Mouse (Mus musculus) liver, adult (tissue): ENCODE results near the gene Apoa2.

Source experiments
- GATA4 ChIP-seq: IDR thresholded peaks from 2 replicates; pipeline ENCODE4 v1.6.1; 2014; ENCODE audit warnings: mild to moderate bottlenecking, low read length; ENCODE audit not compliant: insufficient replicate concordance

Gene Apoa2

DNA sequence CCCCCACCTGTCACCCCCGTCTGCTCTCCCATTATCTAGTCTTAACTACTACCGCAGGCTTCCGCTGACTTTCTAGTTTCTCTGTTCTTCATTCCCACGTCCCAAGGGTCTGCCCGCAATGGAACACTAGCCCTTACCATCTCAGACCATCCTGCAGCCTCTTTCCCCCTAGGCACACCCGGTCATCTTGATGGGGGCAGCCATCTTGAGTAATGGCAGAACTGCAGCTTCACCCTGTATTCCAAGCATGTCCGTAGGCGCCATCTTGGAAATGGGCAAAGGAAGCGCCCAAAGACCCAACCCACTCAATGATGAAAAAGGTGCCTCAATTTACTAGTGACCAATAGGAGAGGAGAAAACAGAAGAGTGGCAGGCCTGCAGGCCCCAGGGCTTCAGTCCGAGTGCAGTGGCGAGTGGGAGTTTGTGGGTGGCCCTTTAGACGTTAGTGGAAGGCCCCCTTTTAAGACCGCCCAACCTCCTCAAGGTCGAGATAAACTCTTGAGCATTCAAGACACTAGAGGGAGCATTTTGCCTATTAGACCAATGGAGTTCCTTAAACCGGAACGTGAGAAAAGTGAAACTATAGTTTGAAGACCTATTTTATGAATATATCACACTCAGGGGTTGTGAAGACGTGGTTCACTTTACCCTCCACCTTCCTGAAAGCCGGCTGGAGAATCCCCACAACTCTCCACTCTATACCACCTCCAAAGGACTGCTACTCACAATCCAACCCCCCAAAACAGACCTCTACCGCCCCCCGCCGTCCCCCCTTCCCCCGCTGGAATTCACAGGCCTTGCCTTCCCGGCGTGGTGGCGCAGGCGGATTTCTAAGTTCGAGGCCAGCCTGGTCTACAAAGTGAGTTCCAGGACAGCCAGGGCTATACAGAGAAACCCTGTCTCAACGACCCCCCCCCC, 2.4 kb upstream of the Apoa2 start, which contains the start of gene Tomm40l:
TSS of gene Tomm40l (minus strand) at position 277 of the 918 bp plus-strand sequence.
- peak; percentile 35; the same call in 1 of the 2 replicates for TF ChIP-seq GATA4

- no peak for TF ChIP-seq GATA4
Observed at GRCm38 (mm10) chr1:171223168-171223567, 1.7 kb upstream of the Apoa2 start.

- peak; percentile 98 for TF ChIP-seq GATA4
Observed at GRCm38 (mm10) chr1:171223796-171224195, 1.1 kb upstream of the Apoa2 start.

GRCm38 (mm10) chr1:171226780-171227179, 1.9 kb downstream of the Apoa2 start:
- TF ChIP-seq GATA4 = no peak

- no peak for TF ChIP-seq GATA4
Observed at GRCm38 (mm10) chr1:171227879-171228278, 3.0 kb downstream of the Apoa2 start.

DNA sequence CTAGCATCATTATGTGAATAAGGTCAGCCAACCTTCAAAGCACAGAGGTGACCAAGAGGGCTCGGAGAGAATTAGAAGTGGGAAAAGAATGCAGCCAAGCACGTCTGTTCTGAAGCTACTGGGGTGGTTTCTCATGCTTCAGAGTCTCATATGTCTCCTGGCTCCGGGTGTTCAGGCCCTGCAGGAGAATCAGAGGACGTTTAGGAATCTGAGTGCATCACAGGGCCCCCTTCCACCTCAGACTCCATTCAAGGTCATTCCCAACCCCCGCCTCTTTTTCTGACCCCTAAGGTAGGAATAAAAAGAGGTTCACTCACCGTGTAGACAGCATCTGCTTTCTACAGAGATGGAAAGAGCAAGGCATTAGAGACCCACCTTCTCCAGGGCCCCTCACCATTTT, 4.9 kb downstream of the Apoa2 start:
- TF ChIP-seq GATA4 = no peak

DNA sequence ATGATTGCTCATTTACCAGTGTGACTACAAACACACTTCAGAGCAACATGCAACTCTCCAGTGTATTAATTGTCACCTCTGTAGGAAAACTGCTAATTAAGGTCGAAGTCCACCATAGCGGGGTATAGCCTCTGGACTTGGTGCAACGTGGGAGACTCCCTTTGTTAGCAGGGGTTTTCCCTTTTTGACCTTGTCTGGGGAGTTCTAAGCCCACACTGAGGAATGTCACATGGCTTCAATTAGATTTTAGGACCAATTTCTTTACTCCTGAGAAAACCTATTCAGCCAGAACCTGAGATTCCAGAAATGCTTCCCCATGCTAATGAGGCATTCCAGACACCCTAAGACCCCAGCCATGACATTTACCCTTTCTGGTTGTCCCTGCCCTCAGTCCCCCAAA, 5.4 kb downstream of the Apoa2 start:
- TF ChIP-seq GATA4 = no peak

- no peak for TF ChIP-seq GATA4
Observed at GRCm38 (mm10) chr1:171231844-171232243, 7.0 kb downstream of the Apoa2 start.

DNA sequence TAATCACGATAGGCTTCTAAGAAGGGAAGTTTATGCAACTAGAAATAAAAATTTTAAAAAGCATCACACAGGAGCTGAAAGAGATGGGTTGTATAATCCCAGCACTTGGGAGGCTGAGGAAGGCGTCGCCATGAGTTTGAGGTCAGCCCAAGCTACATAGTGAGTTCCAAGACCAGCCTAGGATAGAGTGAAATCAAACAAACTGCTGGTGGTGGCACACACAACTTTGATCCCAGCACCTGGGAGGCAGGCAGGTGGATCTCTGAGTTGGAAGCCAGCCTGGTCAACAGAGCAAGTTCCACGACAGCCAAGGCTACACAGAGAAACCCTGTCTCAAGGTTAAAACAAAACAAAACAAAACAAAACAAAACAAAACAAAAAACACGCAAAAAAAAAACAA, 7.5 kb downstream of the Apoa2 start:
- TF ChIP-seq GATA4 = no peak

- no peak for TF ChIP-seq GATA4
Observed at GRCm38 (mm10) chr1:171232800-171233730, 8.2 kb downstream of the Apoa2 start.

DNA sequence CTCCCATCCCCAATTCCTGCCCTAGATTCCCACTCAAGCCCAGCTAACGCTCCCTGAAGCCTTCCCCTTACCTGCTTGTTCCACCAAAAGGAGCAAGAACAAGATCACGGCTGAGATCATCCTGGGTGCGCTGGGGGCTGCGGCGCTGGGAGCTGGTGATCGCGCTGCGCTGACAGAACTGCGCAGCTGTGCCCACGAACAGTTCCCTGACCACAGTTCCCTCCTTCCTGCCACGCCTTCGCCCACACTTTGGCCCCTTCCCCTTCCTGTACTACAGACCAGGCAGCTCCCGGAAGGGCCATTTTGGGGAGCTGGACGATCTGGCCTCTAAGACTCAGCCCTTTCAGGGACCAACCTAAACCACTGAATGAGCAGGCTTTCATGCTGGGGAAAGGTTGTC, 9.3 kb downstream of the Apoa2 start, which contains the start of gene Fcer1g:
TSS of gene Fcer1g (minus strand) at position 240 of the 400 bp plus-strand sequence.
- TF ChIP-seq GATA4 = no peak

DNA sequence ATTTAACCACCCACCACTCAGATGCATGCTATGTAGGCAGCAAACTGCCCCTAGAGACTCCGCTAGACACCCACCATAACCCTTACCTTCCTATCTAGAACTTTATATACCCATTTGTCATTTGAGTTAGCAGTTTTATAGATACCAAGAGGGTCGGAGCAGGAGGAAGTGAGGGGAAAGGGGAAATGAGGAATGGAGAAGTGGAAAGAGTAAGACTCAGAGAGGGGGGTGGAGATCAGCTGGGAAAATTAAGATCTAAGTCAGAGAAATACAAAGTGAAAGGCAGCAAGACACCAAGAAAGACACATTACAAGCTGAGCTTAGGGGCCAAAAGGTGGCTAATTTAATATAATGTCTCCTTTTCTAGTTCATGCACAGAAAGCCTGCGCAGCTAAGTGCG, 9.7 kb downstream of the Apoa2 start:
- TF ChIP-seq GATA4 = no peak

GRCm38 (mm10) chr1:171235791-171236190, 10.9 kb downstream of the Apoa2 start:
- no peak for TF ChIP-seq GATA4

DNA sequence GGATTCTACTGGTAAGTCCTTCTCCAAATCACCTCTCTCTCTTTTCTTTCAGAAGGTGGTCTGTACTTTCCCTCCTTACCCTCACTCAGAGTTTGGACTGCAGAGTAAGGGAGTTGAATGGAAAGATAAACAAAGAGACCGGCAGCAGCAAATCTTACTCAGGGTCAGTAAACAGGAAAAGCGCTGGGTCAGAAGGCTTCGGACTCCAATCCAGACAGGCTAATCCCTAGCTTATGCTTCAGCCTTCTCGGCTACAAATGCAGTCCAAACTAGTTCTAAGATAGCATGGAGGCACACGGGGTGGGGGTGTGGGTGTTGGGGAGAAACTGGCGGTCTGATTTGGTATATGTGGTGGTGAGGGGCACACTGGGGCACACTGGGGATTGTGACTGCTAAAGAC, 12.6 kb downstream of the Apoa2 start:
- TF ChIP-seq GATA4 = no peak

GRCm38 (mm10) chr1:171238463-171238862, 13.6 kb downstream of the Apoa2 start:
- no peak for TF ChIP-seq GATA4
